Mouse (Mus musculus): ENCODE measurements around the gene Elf2. TPM values are rescaled to one million over a fixed set of nuclear protein-coding genes. Genes with fewer than 3 reads are reported as not detected.

Elf2 gene
- total and polyA plus RNA-seq, 3 experiments = 52.6 to 111 (median 67.8) TPM

GRCm38 (mm10) chr3:51373544-51373943, 33.1 kb upstream of the Elf2 start:
- peaks cover 54% of the 10 kb centered on the region for H3K4me1 ChIP-seq (ENCODE audit: insufficient read depth, low read depth, low read length)
- H3K27me3 ChIP-seq (ENCODE audit: insufficient read depth, low read length) = 0 out of 2 replicates have a peak, but pooled peaks cover 4% of the 10 kb centered on the region
- H3K4me3 ChIP-seq (ENCODE audit: low read depth, low read length) = no peak overlapping the region
- H3K9me3 ChIP-seq (replicated peaks) = peaks cover 3% of the 10 kb centered on the region; the same call in 1 of the 2 replicates
- ATAC-seq (ENCODE audit: extremely low read depth, insufficient number of reproducible peaks, low FRiP score, poor library complexity, severe bottlenecking) (no peak), DNase-seq (ENCODE audit: low spot score) (no peak)
- H3K36me3 ChIP-seq (replicated peaks) = no peaks in the 10 kb centered on the region
- TF ChIP-seq POLR2AphosphoS5 (IDR thresholded peaks at IDR 0.05; ENCODE audit: insufficient replicate concordance, low read depth, low read length) = no peak
- no peak for TF ChIP-seq GATA1 (IDR thresholded peaks at IDR 0.05; ENCODE audit: borderline replicate concordance, low read length)
- no peak for TF ChIP-seq TAL1 (conservative IDR thresholded peaks at IDR 0.05; ENCODE audit: low read depth, low read length)
- TF ChIP-seq CTCF (IDR thresholded peaks at IDR 0.05; ENCODE audit: low read depth, low read length) = no peak
- no peak for TF ChIP-seq GATA2 (IDR thresholded peaks at IDR 0.05; ENCODE audit: borderline replicate concordance, low read depth, low read length)

- H3K36me3 ChIP-seq (replicated peaks) = no peaks in the 10 kb centered on the region
- H3K4me3 ChIP-seq (ENCODE audit: low read depth, low read length) = peak overlapping the region; percentile 37; the same call in 1 of the 2 replicates
- TF ChIP-seq CTCF (IDR thresholded peaks at IDR 0.05; ENCODE audit: low read depth, low read length) (no peak), GATA1 (IDR thresholded peaks at IDR 0.05; ENCODE audit: borderline replicate concordance, low read length) (no peak), GATA2 (IDR thresholded peaks at IDR 0.05; ENCODE audit: borderline replicate concordance, low read depth, low read length) (no peak), POLR2AphosphoS5 (IDR thresholded peaks at IDR 0.05; ENCODE audit: insufficient replicate concordance, low read depth, low read length) (no peak), TAL1 (conservative IDR thresholded peaks at IDR 0.05; ENCODE audit: low read depth, low read length) (no peak)
- no peak for DNase-seq (ENCODE audit: low spot score)
- peaks cover 47% of the 10 kb centered on the region for H3K4me1 ChIP-seq (ENCODE audit: insufficient read depth, low read depth, low read length)
- H3K27me3 ChIP-seq (ENCODE audit: insufficient read depth, low read length) = peaks cover 6% of the 10 kb centered on the region; the same call in 1 of the 2 replicates
- H3K9me3 ChIP-seq (replicated peaks) = peaks cover 3% of the 10 kb centered on the region; the same call in 1 of the 2 replicates
- no peak for ATAC-seq (ENCODE audit: extremely low read depth, insufficient number of reproducible peaks, low FRiP score, poor library complexity, severe bottlenecking)
Observed at GRCm38 (mm10) chr3:51372883-51373282, 32.4 kb upstream of the Elf2 start.

GRCm38 (mm10) chr3:51371826-51372225, 31.4 kb upstream of the Elf2 start:
- Histone ChIP-seq H3K9me3 (replicated peaks) (peaks cover 3% of the 10 kb centered on the region; the same call in 1 of the 2 replicates), H3K4me3 (ENCODE audit: low read depth, low read length) (no peak overlapping the region), H3K27me3 (ENCODE audit: insufficient read depth, low read length) (peaks cover 6% of the 10 kb centered on the region; the same call in 1 of the 2 replicates), H3K4me1 (ENCODE audit: insufficient read depth, low read depth, low read length) (peaks cover 38% of the 10 kb centered on the region), H3K36me3 (replicated peaks) (no peaks in the 10 kb centered on the region)
- ATAC-seq (ENCODE audit: extremely low read depth, insufficient number of reproducible peaks, low FRiP score, poor library complexity, severe bottlenecking) (no peak), DNase-seq (ENCODE audit: low spot score) (no peak)
- no peak for TF ChIP-seq TAL1 (conservative IDR thresholded peaks at IDR 0.05; ENCODE audit: low read depth, low read length)
- no peak for TF ChIP-seq CTCF (IDR thresholded peaks at IDR 0.05; ENCODE audit: low read depth, low read length)
- no peak for TF ChIP-seq POLR2AphosphoS5 (IDR thresholded peaks at IDR 0.05; ENCODE audit: insufficient replicate concordance, low read depth, low read length)
- no peak for TF ChIP-seq GATA1 (IDR thresholded peaks at IDR 0.05; ENCODE audit: borderline replicate concordance, low read length)
- TF ChIP-seq GATA2 (IDR thresholded peaks at IDR 0.05; ENCODE audit: borderline replicate concordance, low read depth, low read length) = no peak

GRCm38 (mm10) chr3:51368011-51368410, 27.5 kb upstream of the Elf2 start:
- DNase-seq (ENCODE audit: low spot score) (no peak), ATAC-seq (ENCODE audit: extremely low read depth, insufficient number of reproducible peaks, low FRiP score, poor library complexity, severe bottlenecking) (no peak)
- peaks cover 4% of the 10 kb centered on the region for H3K9me3 ChIP-seq (replicated peaks)
- peaks cover 9% of the 10 kb centered on the region for H3K27me3 ChIP-seq (ENCODE audit: insufficient read depth, low read length)
- H3K36me3 ChIP-seq (replicated peaks) = no peaks in the 10 kb centered on the region
- no peak overlapping the region for H3K4me3 ChIP-seq (ENCODE audit: low read depth, low read length)
- peaks cover 38% of the 10 kb centered on the region for H3K4me1 ChIP-seq (ENCODE audit: insufficient read depth, low read depth, low read length)
- TF ChIP-seq CTCF (IDR thresholded peaks at IDR 0.05; ENCODE audit: low read depth, low read length) (no peak), GATA1 (IDR thresholded peaks at IDR 0.05; ENCODE audit: borderline replicate concordance, low read length) (no peak), GATA2 (IDR thresholded peaks at IDR 0.05; ENCODE audit: borderline replicate concordance, low read depth, low read length) (no peak), TAL1 (conservative IDR thresholded peaks at IDR 0.05; ENCODE audit: low read depth, low read length) (no peak), POLR2AphosphoS5 (IDR thresholded peaks at IDR 0.05; ENCODE audit: insufficient replicate concordance, low read depth, low read length) (no peak)

GRCm38 (mm10) chr3:51366926-51367325, 26.5 kb upstream of the Elf2 start:
- ATAC-seq (ENCODE audit: extremely low read depth, insufficient number of reproducible peaks, low FRiP score, poor library complexity, severe bottlenecking) (no peak), DNase-seq (ENCODE audit: low spot score) (no peak)
- Histone ChIP-seq H3K4me3 (ENCODE audit: low read depth, low read length) (no peak overlapping the region), H3K36me3 (replicated peaks) (no peaks in the 10 kb centered on the region), H3K27me3 (ENCODE audit: insufficient read depth, low read length) (peaks cover 9% of the 10 kb centered on the region), H3K4me1 (ENCODE audit: insufficient read depth, low read depth, low read length) (peaks cover 34% of the 10 kb centered on the region), H3K9me3 (replicated peaks) (peaks cover 4% of the 10 kb centered on the region)
- no peak for TF ChIP-seq CTCF (IDR thresholded peaks at IDR 0.05; ENCODE audit: low read depth, low read length)
- no peak for TF ChIP-seq GATA1 (IDR thresholded peaks at IDR 0.05; ENCODE audit: borderline replicate concordance, low read length)
- no peak for TF ChIP-seq GATA2 (IDR thresholded peaks at IDR 0.05; ENCODE audit: borderline replicate concordance, low read depth, low read length)
- no peak for TF ChIP-seq TAL1 (conservative IDR thresholded peaks at IDR 0.05; ENCODE audit: low read depth, low read length)
- TF ChIP-seq POLR2AphosphoS5 (IDR thresholded peaks at IDR 0.05; ENCODE audit: insufficient replicate concordance, low read depth, low read length) = no peak

- Histone ChIP-seq H3K4me3 (ENCODE audit: low read depth, low read length) (no peak overlapping the region), H3K4me1 (ENCODE audit: insufficient read depth, low read depth, low read length) (peaks cover 42% of the 10 kb centered on the region), H3K27me3 (ENCODE audit: insufficient read depth, low read length) (peaks cover 9% of the 10 kb centered on the region), H3K36me3 (replicated peaks) (no peaks in the 10 kb centered on the region), H3K9me3 (replicated peaks) (peaks cover 4% of the 10 kb centered on the region)
- ATAC-seq (ENCODE audit: extremely low read depth, insufficient number of reproducible peaks, low FRiP score, poor library complexity, severe bottlenecking) (no peak), DNase-seq (ENCODE audit: low spot score) (no peak)
- TF ChIP-seq GATA1 (IDR thresholded peaks at IDR 0.05; ENCODE audit: borderline replicate concordance, low read length) (no peak), TAL1 (conservative IDR thresholded peaks at IDR 0.05; ENCODE audit: low read depth, low read length) (no peak), GATA2 (IDR thresholded peaks at IDR 0.05; ENCODE audit: borderline replicate concordance, low read depth, low read length) (no peak), CTCF (IDR thresholded peaks at IDR 0.05; ENCODE audit: low read depth, low read length) (no peak), POLR2AphosphoS5 (IDR thresholded peaks at IDR 0.05; ENCODE audit: insufficient replicate concordance, low read depth, low read length) (no peak)
Observed at GRCm38 (mm10) chr3:51365517-51365882, 25.0 kb upstream of the Elf2 start.

Data from G1E (cell line).